In the genomic region with DNA sequence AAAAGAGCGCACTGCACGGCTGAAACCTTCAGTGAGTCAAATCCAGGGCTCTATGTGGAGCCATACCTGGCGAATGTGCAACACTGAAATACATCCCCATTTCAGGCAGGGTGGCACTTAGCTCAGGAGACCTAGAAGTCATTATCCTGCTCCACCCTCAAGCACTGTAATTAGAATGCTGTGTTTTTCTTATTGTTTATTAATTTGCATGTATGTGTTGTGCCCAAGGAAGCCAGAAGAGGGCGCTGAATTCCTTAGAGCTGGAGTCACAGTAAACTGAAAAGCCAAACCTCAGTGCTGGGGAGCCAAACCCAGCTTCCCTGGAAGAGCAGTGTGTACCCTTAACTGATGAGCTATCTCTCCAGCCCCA, we compare ENCODE assay signal across 8 mouse cellular contexts. TPM values are rescaled to one million over a fixed set of nuclear protein-coding genes. Genes with fewer than 3 reads are reported as not detected.
DNase-seq lines count a peak whose midpoint lies in the region; ATAC-seq lines count a peak whose summit lies in the region.

No protein-coding gene starts in this region.

- H3K4me2 ChIP-seq in forebrain, embryonic 13.5 days, result peak overlapping the region; percentile 91
- peak overlapping the region; percentile 57 for H3K4me2 ChIP-seq in hindbrain, embryonic 13.5 days

- 11% methylated on average over 4 of the region's 4 CpGs for WGBS in forebrain, embryonic 13.5 days
- WGBS in hindbrain, embryonic 13.5 days, result 9% methylated on average over 4 of the region's 4 CpGs

- H3K9me3 ChIP-seq in forebrain, embryonic 13.5 days (replicated peaks), result no peaks in the 10 kb centered on the region
- no peaks in the 10 kb centered on the region for H3K9me3 ChIP-seq in hindbrain, embryonic 13.5 days

- no peak for ATAC-seq in forebrain, embryonic 13.5 days
- no peak for ATAC-seq in hindbrain, embryonic 13.5 days (ENCODE audit: low FRiP score)
- ATAC-seq in activated CD4-positive, CD25-positive, alpha-beta regulatory T cell, adult 4 months, result no peak

- H3K4me1 ChIP-seq in forebrain, embryonic 13.5 days, result peaks cover 24% of the 10 kb centered on the region
- peaks cover 33% of the 10 kb centered on the region for H3K4me1 ChIP-seq in hindbrain, embryonic 13.5 days (replicated peaks)

- no peaks in the 10 kb centered on the region for H3K27me3 ChIP-seq in forebrain, embryonic 13.5 days
- H3K27me3 ChIP-seq in hindbrain, embryonic 13.5 days, result no peaks in the 10 kb centered on the region

- peaks cover 12% of the 10 kb centered on the region for H3K36me3 ChIP-seq in forebrain, embryonic 13.5 days (ENCODE audit: poor library complexity, severe bottlenecking)
- H3K36me3 ChIP-seq in hindbrain, embryonic 13.5 days, result peaks cover 12% of the 10 kb centered on the region

- DNase-seq in MEL-GATA-1-ER (ENCODE audit: extremely low read depth, low read depth), result peak; percentile 88
- DNase-seq in c-Kit-positive CD71-positive TER-119-negative erythroid progenitor cells, embryonic 14.5 days (ENCODE audit: low read depth), result peak; percentile 87
- DNase-seq in layer of hippocampus, postnatal 25 days (ENCODE audit: extremely low spot score in 1 of 2, low spot score in 1 of 2), result peak; percentile 58 to 78
- DNase-seq in lung, postnatal 10 days, result peak; percentile 80
- DNase-seq in retina, postnatal 1 day, result peak; percentile 87

- H3K9ac ChIP-seq in forebrain, embryonic 13.5 days, result peak overlapping the region; percentile 58
- H3K9ac ChIP-seq in hindbrain, embryonic 13.5 days, result peak overlapping the region; percentile 56

- H3K27ac ChIP-seq in forebrain, embryonic 13.5 days, result peak overlapping the region; percentile 62
- H3K27ac ChIP-seq in hindbrain, embryonic 13.5 days, result peak overlapping the region; percentile 93

- H3K4me3 ChIP-seq in forebrain, embryonic 13.5 days, result peak overlapping the region; percentile 33
- peak overlapping the region; percentile 88 for H3K4me3 ChIP-seq in hindbrain, embryonic 13.5 days

RNA-seq across cellular contexts. Expression of a gene that starts 2.5 kb away (rescaled TPM):
- polyA plus RNA-seq in forebrain, embryonic 13.5 days (2015; fragmentation: Nextera tagmentation; extraction: Ambion mirVana), result 94.8 and 101 TPM in 2 replicates
- 144 and 146 TPM in 2 replicates for polyA plus RNA-seq in hindbrain, embryonic 13.5 days (2015; fragmentation: Nextera tagmentation; extraction: Ambion mirVana)
- 100 to 1,000 TPM; 105 to 107 TPM for total RNA-seq in layer of hippocampus, postnatal 25 days (2021)
- 10 to 100 TPM; 51.3 to 75.5 TPM for polyA plus RNA-seq in activated CD4-positive, CD25-positive, alpha-beta regulatory T cell, adult 4 months (2017; shearing (Covaris generic))

RNA-seq across cellular contexts. Expression of a gene that starts 41.6 kb away (rescaled TPM):
- polyA plus RNA-seq in forebrain, embryonic 13.5 days (2015; fragmentation: Nextera tagmentation; extraction: Ambion mirVana), result 15.7 and 16.7 TPM in 2 replicates
- polyA plus RNA-seq in hindbrain, embryonic 13.5 days (2015; fragmentation: Nextera tagmentation; extraction: Ambion mirVana), result 40.6 and 42.3 TPM in 2 replicates
- 100 to 1,000 TPM; 113 to 114 TPM for total RNA-seq in layer of hippocampus, postnatal 25 days (2021)
- 100 to 1,000 TPM; 152 to 209 TPM for polyA plus RNA-seq in activated CD4-positive, CD25-positive, alpha-beta regulatory T cell, adult 4 months (2017; shearing (Covaris generic))

RNA-seq across cellular contexts. Expression of a gene that starts 48.3 kb away (rescaled TPM):
- 1.5 and 1.7 TPM in 2 replicates for polyA plus RNA-seq in forebrain, embryonic 13.5 days (2015; fragmentation: Nextera tagmentation; extraction: Ambion mirVana)
- polyA plus RNA-seq in hindbrain, embryonic 13.5 days (2015; fragmentation: Nextera tagmentation; extraction: Ambion mirVana), result 3.0 and 3.1 TPM in 2 replicates
- 100 to 1,000 TPM; 754 to 837 TPM for total RNA-seq in layer of hippocampus, postnatal 25 days (2021)
- polyA plus RNA-seq in activated CD4-positive, CD25-positive, alpha-beta regulatory T cell, adult 4 months (2017; shearing (Covaris generic)), result 10 to 100 TPM; 20.4 to 29.9 TPM

RNA-seq across cellular contexts. Expression of a gene that starts 53.4 kb away (rescaled TPM):
- polyA plus RNA-seq in forebrain, embryonic 13.5 days (2015; fragmentation: Nextera tagmentation; extraction: Ambion mirVana), result 133 and 141 TPM in 2 replicates
- 122 and 129 TPM in 2 replicates for polyA plus RNA-seq in hindbrain, embryonic 13.5 days (2015; fragmentation: Nextera tagmentation; extraction: Ambion mirVana)
- 10 to 100 TPM; 60.2 to 61.8 TPM for total RNA-seq in layer of hippocampus, postnatal 25 days (2021)
- polyA plus RNA-seq in activated CD4-positive, CD25-positive, alpha-beta regulatory T cell, adult 4 months (2017; shearing (Covaris generic)), result 100 to 1,000 TPM in 1 of 2 experiments, 10 to 100 TPM in 1; 99.2 to 103 TPM

RNA-seq across cellular contexts. Expression of a gene that starts 57.0 kb away (rescaled TPM):
- 0.93 and 1.1 TPM in 2 replicates for polyA plus RNA-seq in forebrain, embryonic 13.5 days (2015; fragmentation: Nextera tagmentation; extraction: Ambion mirVana)
- polyA plus RNA-seq in hindbrain, embryonic 13.5 days (2015; fragmentation: Nextera tagmentation; extraction: Ambion mirVana), result 1.0 and 1.1 TPM in 2 replicates
- total RNA-seq in layer of hippocampus, postnatal 25 days (2021), result 10 to 100 TPM; 10.5 to 25.1 TPM
- 1 to 10 TPM; 2.5 to 2.7 TPM for polyA plus RNA-seq in activated CD4-positive, CD25-positive, alpha-beta regulatory T cell, adult 4 months (2017; shearing (Covaris generic))
